Mouse (Mus musculus) E14TG2a.4 (cell line): ENCODE measurements around the gene Foxp3.

Source experiments
- CTCF ChIP-seq: conservative IDR thresholded peaks from 2 replicates; pipeline ENCODE4 v1.5.1; 2014; ENCODE audit warnings: low read length
- NANOG ChIP-seq: IDR thresholded peaks from 2 replicates; pipeline ENCODE4 v1.6.1; 2014; ENCODE audit warnings: borderline replicate concordance, low read length, mixed read lengths
- POU5F1 ChIP-seq: IDR thresholded peaks from 2 replicates; pipeline ENCODE4 v1.6.1; 2014; ENCODE audit warnings: low read length, borderline replicate concordance

- TF ChIP-seq CTCF (no peak), POU5F1 (no peak), NANOG (no peak)
These were observed 1.4 kb downstream of the Foxp3 start for GRCm38 (mm10) chrX:7574885-7575231.
